ENCODE assay signal across 7 mouse cellular contexts in genomic region chr11:77515637-77516552, GRCm38 (mm10). TPM values are rescaled to one million over a fixed set of nuclear protein-coding genes. Genes with fewer than 3 reads are reported as not detected.
DNase-seq lines count a peak whose midpoint lies in the region; ATAC-seq and TF ChIP-seq lines count a peak whose summit lies in the region.

Gene Trp53i13 (minus strand): TSS chr11:77515980.

- peaks cover 35% of the 10 kb centered on the region for H3K4me1 ChIP-seq in testis, adult 2 months (ENCODE audit: control insufficient read depth, insufficient read depth, low read length)
- peaks cover 15% of the 10 kb centered on the region for H3K4me1 ChIP-seq in embryonic facial prominence, embryonic 11.5 days (ENCODE audit: control insufficient read depth, insufficient read depth, low read length)
- H3K4me1 ChIP-seq in hindbrain, embryonic 10.5 days (replicated peaks): peaks cover 84% of the 10 kb centered on the region
- H3K4me1 ChIP-seq in liver, embryonic 14.5 days (replicated peaks; ENCODE audit: control insufficient read depth in 2 of 2, insufficient read depth in 2 of 2, low read length in 1 of 2): peaks cover 18 to 23% of the 10 kb centered on the region in 2 experiments
- peaks cover 68% of the 10 kb centered on the region for H3K4me1 ChIP-seq in thymus, adult 2 months (replicated peaks; ENCODE audit: control insufficient read depth, insufficient read depth, low read length)

- no peak for DNase-seq in testis, postnatal 10 days (ENCODE audit: low spot score)
- DNase-seq in embryonic facial prominence, embryonic 11.5 days (ENCODE audit: low spot score): peak; percentile 22
- no peak for DNase-seq in hindbrain, embryonic 10.5 days (ENCODE audit: low spot score)
- no peak for DNase-seq in liver, embryonic 14.5 days (ENCODE audit: low read depth in 3 of 3, low spot score in 3 of 3)
- no peak for DNase-seq in thymus, adult 2 months
- no peak for DNase-seq in left cerebral cortex, postnatal 25 days (ENCODE audit: low spot score in 2 of 2)

- TF ChIP-seq CTCF in testis, adult 2 months (IDR thresholded peaks at IDR 0.05; ENCODE audit: control insufficient read depth, insufficient read depth, insufficient replicate concordance, low read depth, low read length): no peak
- TF ChIP-seq CTCF in liver, embryonic 14.5 days (IDR thresholded peaks at IDR 0.05; ENCODE audit: low read depth): no peak
- no peak for TF ChIP-seq CTCF in thymus, adult 2 months (IDR thresholded peaks at IDR 0.05; ENCODE audit: borderline replicate concordance, control insufficient read depth, extremely low read depth, insufficient read depth, low read length, poor library complexity)

- peak within 1 kb of the TSS; percentile 77 for H3K4me3 ChIP-seq in testis, adult 2 months (ENCODE audit: control insufficient read depth, low read depth, low read length)
- peak within 1 kb of the TSS; percentile 62 for H3K4me3 ChIP-seq in embryonic facial prominence, embryonic 11.5 days (ENCODE audit: low read depth, low read length)
- H3K4me3 ChIP-seq in hindbrain, embryonic 10.5 days: peak within 1 kb of the TSS; percentile 64
- H3K4me3 ChIP-seq in liver, embryonic 14.5 days (ENCODE audit: insufficient read depth in 1 of 2, low read depth in 2 of 2, low read length in 2 of 2): peak within 1 kb of the TSS; percentile 39 to 80
- peak within 1 kb of the TSS; percentile 50 for H3K4me3 ChIP-seq in thymus, adult 2 months (ENCODE audit: control insufficient read depth, insufficient read depth, low read length)

- intact Hi-C loops in left cerebral cortex, postnatal 25 days (cut with DNase I): loop anchor here (5.0 kb wide), 1 partner anchor 171 kb away; the partner anchor contains the start of gene Nufip2

- H3K27ac ChIP-seq in testis, adult 2 months (ENCODE audit: control insufficient read depth, insufficient read depth, low read depth, low read length): no peak within 1 kb of the TSS
- no peak within 1 kb of the TSS for H3K27ac ChIP-seq in embryonic facial prominence, embryonic 11.5 days (replicated peaks; ENCODE audit: low read depth, low read length)
- peak within 1 kb of the TSS; percentile 86 for H3K27ac ChIP-seq in hindbrain, embryonic 10.5 days
- H3K27ac ChIP-seq in liver, embryonic 14.5 days: no peak within 1 kb of the TSS
- no peak within 1 kb of the TSS for H3K27ac ChIP-seq in thymus, adult 2 months (ENCODE audit: control insufficient read depth, insufficient read depth, low read length)

- peak within 1 kb of the TSS; percentile 97 for H3K4me2 ChIP-seq in embryonic facial prominence, embryonic 11.5 days (ENCODE audit: low read depth, low read length)
- peak within 1 kb of the TSS; percentile 98 for H3K4me2 ChIP-seq in liver, embryonic 14.5 days (ENCODE audit: low read depth)

- H3K9ac ChIP-seq in embryonic facial prominence, embryonic 11.5 days (replicated peaks; ENCODE audit: low read length): peak within 1 kb of the TSS; percentile 50
- peak within 1 kb of the TSS; percentile 46 for H3K9ac ChIP-seq in liver, embryonic 14.5 days (replicated peaks)

- no peaks in the 10 kb centered on the region for H3K36me3 ChIP-seq in testis, adult 2 months (ENCODE audit: control insufficient read depth, insufficient read depth, low read length)
- no peaks in the 10 kb centered on the region for H3K36me3 ChIP-seq in embryonic facial prominence, embryonic 11.5 days (replicated peaks; ENCODE audit: control insufficient read depth, insufficient read depth, low read depth, low read length)
- H3K36me3 ChIP-seq in hindbrain, embryonic 10.5 days: no peaks in the 10 kb centered on the region; the same call in 1 of the 2 replicates
- H3K36me3 ChIP-seq in liver, embryonic 14.5 days (replicated peaks; ENCODE audit: control insufficient read depth, insufficient read depth, low read depth): no peaks in the 10 kb centered on the region
- H3K36me3 ChIP-seq in thymus, adult 2 months (ENCODE audit: control insufficient read depth, insufficient read depth, low read length): no peaks in the 10 kb centered on the region

- TF ChIP-seq POLR2A in testis, adult 2 months (IDR thresholded peaks at IDR 0.05; ENCODE audit: control insufficient read depth, low read depth, low read length): no peak
- TF ChIP-seq POLR2A in thymus, adult 2 months (IDR thresholded peaks at IDR 0.05; ENCODE audit: control insufficient read depth, extremely low read depth, insufficient read depth, low read length, poor library complexity): no peak

- no peak; the same call in 1 of the 2 replicates for ATAC-seq in embryonic facial prominence, embryonic 11.5 days (replicated peaks; ENCODE audit: insufficient number of reproducible peaks, low FRiP score, low TSS enrichment, low read depth)
- no peak for ATAC-seq in liver, embryonic 14.5 days (ENCODE audit: insufficient read depth)

- no peaks in the 10 kb centered on the region for H3K27me3 ChIP-seq in testis, adult 2 months (ENCODE audit: control insufficient read depth, insufficient read depth, low read length)
- H3K27me3 ChIP-seq in embryonic facial prominence, embryonic 11.5 days (ENCODE audit: control insufficient read depth, insufficient read depth, low read length): peaks cover 8% of the 10 kb centered on the region
- H3K27me3 ChIP-seq in hindbrain, embryonic 10.5 days (ENCODE audit: insufficient read depth, poor library complexity, severe bottlenecking): peaks cover 34% of the 10 kb centered on the region
- H3K27me3 ChIP-seq in liver, embryonic 14.5 days (ENCODE audit: control insufficient read depth, insufficient read depth, low read length): peaks cover 37% of the 10 kb centered on the region
- H3K27me3 ChIP-seq in thymus, adult 2 months (ENCODE audit: control insufficient read depth, insufficient read depth, low read length): no peaks in the 10 kb centered on the region

- no peaks in the 10 kb centered on the region for H3K9me3 ChIP-seq in embryonic facial prominence, embryonic 11.5 days (replicated peaks; ENCODE audit: control insufficient read depth, low read length)
- H3K9me3 ChIP-seq in hindbrain, embryonic 10.5 days: no peaks in the 10 kb centered on the region
- H3K9me3 ChIP-seq in liver, embryonic 14.5 days (ENCODE audit: control insufficient read depth, low read length): no peaks in the 10 kb centered on the region

- WGBS in embryonic facial prominence, embryonic 11.5 days: 5% methylated on average over 39 of the region's 39 CpGs
- WGBS in hindbrain, embryonic 10.5 days: 7% methylated on average over 39 of the region's 39 CpGs
- 12% methylated on average over 39 of the region's 39 CpGs for WGBS in liver, embryonic 14.5 days (ENCODE audit: insufficient replicate concordance)
- WGBS in thymus, adult 2 months: 6% methylated on average over 39 of the region's 39 CpGs

- TF ChIP-seq EP300 in liver, embryonic 14.5 days (IDR thresholded peaks at IDR 0.05; ENCODE audit: low read depth): no peak

RNA-seq across cellular contexts. Expression of gene Trp53i13, which starts in this region (rescaled TPM):
- polyA plus RNA-seq in testis, adult 2 months (2012; rRNA removed): 46.7 and 54.1 TPM in 2 replicates
- polyA plus RNA-seq in embryonic facial prominence, embryonic 11.5 days (2014; fragmentation: Nextera tagmentation; extraction: Ambion mirVana): 31.0 and 35.5 TPM in 2 replicates
- polyA plus RNA-seq in hindbrain, embryonic 10.5 days (2016; fragmentation: Nextera tagmentation; extraction: Ambion mirVana): 32.4 and 41.6 TPM in 2 replicates
- 2.8 and 3.3 TPM in 2 replicates for polyA plus RNA-seq in liver, embryonic 14.5 days (2012; rRNA removed)
- polyA plus RNA-seq in liver, embryonic 14.5 days (2014; fragmentation: Nextera tagmentation; extraction: Ambion mirVana): 3.5 and 4.2 TPM in 2 replicates
- 72.7 and 74.2 TPM in 2 replicates for polyA plus RNA-seq in thymus, adult 2 months (2012; rRNA removed)
- total RNA-seq in left cerebral cortex, postnatal 25 days (2021): 1 to 10 TPM; 3.3 to 4.4 TPM
